In the genomic region with DNA sequence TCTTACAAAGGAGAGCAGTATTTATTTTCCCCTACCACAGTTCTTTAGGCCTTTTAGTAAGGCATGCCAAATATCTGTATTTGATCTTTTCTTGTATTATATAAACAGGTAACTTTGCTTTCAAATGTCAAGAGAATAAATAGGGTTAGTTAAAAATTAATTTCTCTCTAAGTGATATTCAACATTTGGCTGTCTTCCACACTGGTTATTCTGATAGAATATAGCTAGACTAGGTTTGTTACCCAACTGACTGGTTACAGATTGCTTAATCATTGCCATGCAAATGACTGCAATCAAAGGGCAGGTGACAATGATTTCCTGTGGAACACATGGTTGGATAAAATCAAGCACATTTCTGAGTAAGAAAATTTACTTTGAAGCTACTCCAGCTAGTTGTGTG, we compare ENCODE assay signal across 24 mouse cellular contexts. TPM values are rescaled to one million over a fixed set of nuclear protein-coding genes. Genes with fewer than 3 reads are reported as not detected.
"Had no signal": no experiment of that assay in that cellular context is flagged by ENCODE, and none has a peak within 500 bp of the region (broad histone marks: within the 10 kb centered on the region; RNA-seq: fewer than 3 reads in every experiment).

No protein-coding gene starts in this region.

- H3K27me3 ChIP-seq: limb, embryonic 12.5 days; limb, embryonic 15.5 days; liver, embryonic 12.5 days; neural tube, embryonic 12.5 days had no signal

- ATAC-seq: hindbrain, postnatal 0 days; intestine, postnatal 0 days; liver, embryonic 12.5 days had no signal

- H3K4me1 ChIP-seq: limb, embryonic 12.5 days; limb, embryonic 15.5 days; liver, embryonic 12.5 days; liver, embryonic 15.5 days; neural tube, embryonic 12.5 days; neural tube, embryonic 15.5 days had no signal

- DNase-seq: layer of hippocampus, adult 9-11 months; left cerebral cortex, postnatal 4 days; lung, adult 2 months; lung, postnatal 14 days; lung, postnatal 4 days; midbrain, embryonic 14.5 days; right cerebral cortex, adult 18-20 months; right cerebral cortex, postnatal 14 days; right cerebral cortex, postnatal 4 days; thymus, postnatal 36 days had no signal

- H3K4me3 ChIP-seq: layer of hippocampus, adult 2 months; left cerebral cortex, adult 2 months; limb, embryonic 12.5 days; limb, embryonic 15.5 days; liver, embryonic 12.5 days; liver, embryonic 15.5 days; neural tube, embryonic 12.5 days; neural tube, embryonic 15.5 days had no signal

- H3K4me2 ChIP-seq: limb, embryonic 12.5 days; limb, embryonic 15.5 days; liver, embryonic 12.5 days; liver, embryonic 15.5 days; midbrain, embryonic 11.5 days; neural tube, embryonic 12.5 days; neural tube, embryonic 15.5 days had no signal

- H3K9me3 ChIP-seq: limb, embryonic 12.5 days; limb, embryonic 15.5 days; liver, embryonic 12.5 days; liver, embryonic 15.5 days; neural tube, embryonic 12.5 days; neural tube, embryonic 15.5 days had no signal

- H3K9ac ChIP-seq: limb, embryonic 12.5 days; limb, embryonic 15.5 days; liver, embryonic 12.5 days; liver, embryonic 15.5 days; neural tube, embryonic 12.5 days; neural tube, embryonic 15.5 days had no signal

- H3K36me3 ChIP-seq: limb, embryonic 12.5 days; limb, embryonic 15.5 days; liver, embryonic 12.5 days; liver, embryonic 15.5 days; neural tube, embryonic 12.5 days; neural tube, embryonic 15.5 days had no signal

- H3K27ac ChIP-seq: hindbrain, postnatal 0 days; layer of hippocampus, adult 2 months; left cerebral cortex, adult 2 months; limb, embryonic 12.5 days; limb, embryonic 15.5 days; liver, embryonic 12.5 days; liver, embryonic 15.5 days; neural tube, embryonic 12.5 days; neural tube, embryonic 15.5 days; stomach, postnatal 0 days had no signal

RNA-seq across cellular contexts. Expression of a gene that starts 7.5 kb away (rescaled TPM):
- total RNA-seq: megakaryocyte progenitor cell, adult 5-6 weeks; megakaryocyte-erythroid progenitor cell, adult 5-6 weeks had no signal
